Mouse (Mus musculus): Measurements from ENCODE around the gene Il1b. TPM values are rescaled to one million over a fixed set of nuclear protein-coding genes. Genes with fewer than 3 reads are reported as not detected.

Gene Il1b
- not detected in 2 replicates for polyA plus RNA-seq (2015; fragmentation: Nextera tagmentation; extraction: Ambion mirVana)

DNA sequence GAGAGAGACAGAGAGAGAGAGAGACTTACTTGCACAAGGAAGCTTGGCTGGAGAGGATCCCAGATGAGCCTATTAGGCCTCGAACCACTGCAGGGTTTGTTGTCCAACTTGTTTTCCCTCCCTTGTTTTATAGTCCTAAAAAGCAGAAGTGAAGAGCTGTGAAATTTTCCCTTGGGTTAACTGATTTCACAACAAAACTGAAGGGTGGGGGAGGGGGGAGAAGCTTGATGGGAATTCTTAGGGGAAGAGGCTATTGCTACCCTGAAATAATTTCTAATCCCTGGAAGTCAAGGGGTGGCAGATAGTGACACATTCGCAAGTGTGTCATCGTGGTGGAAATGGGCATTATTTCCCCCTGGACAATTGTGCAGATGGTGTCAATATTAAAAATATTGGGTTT, at the start of gene Il1b:
Gene Il1b (minus strand): TSS at position 101 of the 400 bp plus-strand sequence.
- Histone ChIP-seq H3K36me3 (ENCODE audit: control insufficient read depth, insufficient read depth, low read length) (no peaks in the 10 kb centered on the region), H3K27me3 (ENCODE audit: control insufficient read depth, insufficient read depth, low read depth, low read length) (no peaks in the 10 kb centered on the region), H3K4me1 (ENCODE audit: control insufficient read depth, insufficient read depth, low read length) (no peaks in the 10 kb centered on the region), H3K27ac (ENCODE audit: low read length) (no peak within 1 kb of the TSS), H3K9me3 (replicated peaks; ENCODE audit: control insufficient read depth, low read length, poor library complexity, severe bottlenecking) (no peaks in the 10 kb centered on the region), H3K4me3 (ENCODE audit: low read depth, low read length) (no peak within 1 kb of the TSS), H3K4me2 (ENCODE audit: low read length) (no peak within 1 kb of the TSS), H3K9ac (ENCODE audit: low read depth, low read length) (no peak within 1 kb of the TSS)
- ATAC-seq, result no peak
- 90% methylated on average over 3 of the region's 3 CpGs for WGBS

DNA sequence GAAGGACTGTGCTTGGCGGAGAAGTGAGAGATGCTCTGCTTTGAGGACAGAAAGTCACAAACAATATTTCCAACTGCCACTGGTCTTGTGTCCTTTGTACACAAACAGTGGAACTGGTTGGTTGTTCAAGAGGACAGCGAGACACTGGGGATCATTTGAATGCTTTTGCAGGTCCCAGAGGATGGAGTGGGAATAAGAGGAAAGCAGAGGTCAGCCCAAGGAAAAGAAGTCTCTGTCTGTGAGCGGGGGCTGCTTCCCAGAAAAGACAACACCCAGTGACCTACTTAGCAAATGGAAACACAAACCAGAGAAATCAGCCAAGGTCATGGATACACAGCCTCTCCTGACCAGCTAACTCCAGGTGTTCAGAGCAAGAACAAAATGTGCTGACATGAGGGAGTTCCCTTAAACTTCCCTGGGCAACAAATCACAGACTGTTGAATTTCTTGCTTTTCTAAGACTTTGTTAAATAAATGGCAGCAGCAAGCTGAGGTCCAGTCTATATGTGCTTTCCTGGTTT, 48.5 kb upstream of the Il1b start:
- WGBS, result 91% methylated on average over 3 of the region's 3 CpGs
- Histone ChIP-seq H3K4me1 (ENCODE audit: control insufficient read depth, insufficient read depth, low read length) (no peaks in the 10 kb centered on the region), H3K27me3 (ENCODE audit: control insufficient read depth, insufficient read depth, low read depth, low read length) (no peaks in the 10 kb centered on the region), H3K9me3 (replicated peaks; ENCODE audit: control insufficient read depth, low read length, poor library complexity, severe bottlenecking) (0 out of 2 replicates have a peak, but pooled peaks cover 4% of the 10 kb centered on the region), H3K36me3 (ENCODE audit: control insufficient read depth, insufficient read depth, low read length) (no peaks in the 10 kb centered on the region), H3K4me3 (ENCODE audit: low read depth, low read length) (no peak overlapping the region), H3K27ac (ENCODE audit: low read length) (no peak overlapping the region), H3K4me2 (ENCODE audit: low read length) (no peak overlapping the region), H3K9ac (ENCODE audit: low read depth, low read length) (no peak overlapping the region)
- no peak for ATAC-seq

DNA sequence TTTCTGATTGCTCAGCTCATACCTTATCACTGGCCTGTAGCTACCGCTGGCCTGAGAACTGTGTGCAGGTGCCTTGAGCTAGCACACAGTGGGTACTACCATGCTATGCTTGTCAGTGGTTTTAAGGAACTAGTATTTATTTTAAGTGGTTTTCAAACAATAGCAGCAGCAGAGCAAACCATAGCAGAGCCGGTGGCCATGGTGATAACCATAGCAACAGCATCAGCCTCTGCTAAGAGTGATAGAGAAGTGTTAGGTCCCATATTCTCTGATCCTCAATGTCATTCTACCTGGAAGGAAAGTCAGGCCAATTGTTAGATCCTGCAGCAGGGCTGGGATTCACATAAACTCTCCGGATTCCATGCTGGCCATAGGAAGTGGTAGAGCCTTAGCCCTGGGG, 43.7 kb upstream of the Il1b start:
- 67% methylated on average over 3 of the region's 3 CpGs for WGBS
- Histone ChIP-seq H3K36me3 (ENCODE audit: control insufficient read depth, insufficient read depth, low read length) (no peaks in the 10 kb centered on the region), H3K4me2 (ENCODE audit: low read length) (no peak overlapping the region), H3K4me3 (ENCODE audit: low read depth, low read length) (no peak overlapping the region), H3K9me3 (replicated peaks; ENCODE audit: control insufficient read depth, low read length, poor library complexity, severe bottlenecking) (no peaks in the 10 kb centered on the region), H3K9ac (ENCODE audit: low read depth, low read length) (no peak overlapping the region), H3K4me1 (ENCODE audit: control insufficient read depth, insufficient read depth, low read length) (no peaks in the 10 kb centered on the region), H3K27me3 (ENCODE audit: control insufficient read depth, insufficient read depth, low read depth, low read length) (no peaks in the 10 kb centered on the region), H3K27ac (ENCODE audit: low read length) (no peak overlapping the region)
- ATAC-seq, result peak; percentile 86

DNA sequence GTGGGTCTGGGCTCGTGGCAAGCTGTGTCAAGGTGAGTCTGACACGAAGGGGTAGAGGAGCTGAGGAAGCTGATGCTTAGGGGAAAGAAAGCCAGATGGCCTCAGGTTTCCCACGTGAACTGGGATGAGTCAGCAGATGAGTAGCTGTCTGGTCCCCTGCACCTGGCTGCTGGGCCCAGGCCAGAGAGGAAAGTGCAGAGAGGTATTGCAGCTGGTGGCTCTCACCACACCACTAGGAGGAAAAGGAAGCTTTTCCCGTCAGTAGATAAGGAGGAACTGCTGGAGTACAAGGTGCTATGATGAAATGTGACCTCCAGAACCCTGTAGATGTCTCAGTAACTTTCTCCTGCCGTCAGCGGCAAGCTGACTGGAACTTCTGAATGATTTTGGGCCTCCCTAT, 42.5 kb upstream of the Il1b start:
- Histone ChIP-seq H3K36me3 (ENCODE audit: control insufficient read depth, insufficient read depth, low read length) (no peaks in the 10 kb centered on the region), H3K4me3 (ENCODE audit: low read depth, low read length) (no peak overlapping the region), H3K27ac (ENCODE audit: low read length) (no peak overlapping the region), H3K9ac (ENCODE audit: low read depth, low read length) (no peak overlapping the region), H3K27me3 (ENCODE audit: control insufficient read depth, insufficient read depth, low read depth, low read length) (no peaks in the 10 kb centered on the region), H3K9me3 (replicated peaks; ENCODE audit: control insufficient read depth, low read length, poor library complexity, severe bottlenecking) (no peaks in the 10 kb centered on the region), H3K4me2 (ENCODE audit: low read length) (no peak overlapping the region), H3K4me1 (ENCODE audit: control insufficient read depth, insufficient read depth, low read length) (no peaks in the 10 kb centered on the region)
- ATAC-seq, result no peak
- 74% methylated on average over 6 of the region's 6 CpGs for WGBS

DNA sequence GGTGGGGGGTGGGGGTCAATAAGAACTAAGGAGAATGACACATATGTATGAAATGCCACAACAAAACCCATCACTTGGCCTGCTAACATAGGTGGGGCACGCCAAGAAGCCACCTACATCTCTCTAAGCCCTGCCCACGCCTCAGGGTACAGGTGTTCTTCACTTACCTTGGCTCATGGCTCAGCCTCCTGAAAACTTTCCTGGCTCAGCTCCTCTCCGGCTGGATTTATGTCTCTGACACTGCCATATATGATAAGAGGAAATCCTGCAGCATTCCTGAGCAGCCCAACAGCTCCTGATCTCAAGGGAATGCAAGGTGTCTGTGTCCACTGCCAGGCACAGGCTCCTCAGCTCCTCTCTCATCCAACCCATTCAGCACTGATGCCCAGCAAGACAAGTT, 40.7 kb upstream of the Il1b start:
- H3K9me3 ChIP-seq (replicated peaks; ENCODE audit: control insufficient read depth, low read length, poor library complexity, severe bottlenecking), result no peaks in the 10 kb centered on the region
- no peaks in the 10 kb centered on the region for H3K36me3 ChIP-seq (ENCODE audit: control insufficient read depth, insufficient read depth, low read length)
- H3K4me1 ChIP-seq (ENCODE audit: control insufficient read depth, insufficient read depth, low read length), result no peaks in the 10 kb centered on the region
- no peak overlapping the region for H3K4me3 ChIP-seq (ENCODE audit: low read depth, low read length)
- WGBS, result 83% methylated on average over 3 of the region's 3 CpGs
- no peak overlapping the region for H3K9ac ChIP-seq (ENCODE audit: low read depth, low read length)
- no peak for ATAC-seq
- H3K4me2 ChIP-seq (ENCODE audit: low read length), result no peak overlapping the region
- no peaks in the 10 kb centered on the region for H3K27me3 ChIP-seq (ENCODE audit: control insufficient read depth, insufficient read depth, low read depth, low read length)
- H3K27ac ChIP-seq (ENCODE audit: low read length), result no peak overlapping the region

- Histone ChIP-seq H3K4me2 (ENCODE audit: low read length) (no peak overlapping the region), H3K36me3 (ENCODE audit: control insufficient read depth, insufficient read depth, low read length) (no peaks in the 10 kb centered on the region), H3K4me3 (ENCODE audit: low read depth, low read length) (no peak overlapping the region), H3K27ac (ENCODE audit: low read length) (no peak overlapping the region), H3K9ac (ENCODE audit: low read depth, low read length) (no peak overlapping the region), H3K4me1 (ENCODE audit: control insufficient read depth, insufficient read depth, low read length) (no peaks in the 10 kb centered on the region), H3K27me3 (ENCODE audit: control insufficient read depth, insufficient read depth, low read depth, low read length) (no peaks in the 10 kb centered on the region), H3K9me3 (replicated peaks; ENCODE audit: control insufficient read depth, low read length, poor library complexity, severe bottlenecking) (no peaks in the 10 kb centered on the region)
- ATAC-seq, result no peak
- WGBS, result 92% methylated on average over 7 of the region's 7 CpGs
These were observed 39.4 kb upstream of the Il1b start for GRCm38 (mm10) chr2:129410344-129410743.

GRCm38 (mm10) chr2:129408476-129408875, 37.5 kb upstream of the Il1b start:
- 0 out of 2 replicates have a peak, but pooled peaks have one; percentile 81 for ATAC-seq
- Histone ChIP-seq H3K9ac (ENCODE audit: low read depth, low read length) (no peak overlapping the region), H3K27ac (ENCODE audit: low read length) (no peak overlapping the region), H3K9me3 (replicated peaks; ENCODE audit: control insufficient read depth, low read length, poor library complexity, severe bottlenecking) (no peaks in the 10 kb centered on the region), H3K4me2 (ENCODE audit: low read length) (no peak overlapping the region), H3K4me1 (ENCODE audit: control insufficient read depth, insufficient read depth, low read length) (no peaks in the 10 kb centered on the region), H3K27me3 (ENCODE audit: control insufficient read depth, insufficient read depth, low read depth, low read length) (no peaks in the 10 kb centered on the region), H3K36me3 (ENCODE audit: control insufficient read depth, insufficient read depth, low read length) (no peaks in the 10 kb centered on the region), H3K4me3 (ENCODE audit: low read depth, low read length) (no peak overlapping the region)
- 20% methylated on average over 18 of the region's 18 CpGs for WGBS

DNA sequence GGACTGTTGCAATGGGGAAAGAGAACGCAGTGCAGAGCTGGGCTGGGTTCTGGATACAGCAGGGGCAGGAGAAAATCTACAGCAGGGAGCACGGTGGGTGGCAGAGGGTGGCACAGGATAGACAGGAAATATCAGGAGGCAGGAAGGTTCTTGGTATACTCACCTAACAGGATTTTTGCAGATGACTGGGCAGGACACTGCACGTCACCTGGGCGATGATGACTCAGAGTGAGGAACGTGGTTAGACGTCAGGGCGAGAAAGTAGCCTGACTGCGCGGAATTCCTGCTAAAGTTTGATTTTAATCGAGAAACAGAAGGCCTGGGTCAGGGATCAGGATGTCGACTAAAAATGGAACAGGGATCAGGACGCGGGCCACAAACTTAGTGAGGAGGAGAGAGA, 36.7 kb upstream of the Il1b start:
- H3K4me1 ChIP-seq (ENCODE audit: control insufficient read depth, insufficient read depth, low read length), result no peaks in the 10 kb centered on the region
- no peaks in the 10 kb centered on the region for H3K27me3 ChIP-seq (ENCODE audit: control insufficient read depth, insufficient read depth, low read depth, low read length)
- WGBS, result 95% methylated on average over 13 of the region's 13 CpGs
- no peaks in the 10 kb centered on the region for H3K9me3 ChIP-seq (replicated peaks; ENCODE audit: control insufficient read depth, low read length, poor library complexity, severe bottlenecking)
- no peak overlapping the region for H3K4me3 ChIP-seq (ENCODE audit: low read depth, low read length)
- H3K9ac ChIP-seq (ENCODE audit: low read depth, low read length), result no peak overlapping the region
- no peak overlapping the region for H3K27ac ChIP-seq (ENCODE audit: low read length)
- no peak for ATAC-seq
- no peak overlapping the region for H3K4me2 ChIP-seq (ENCODE audit: low read length)
- no peaks in the 10 kb centered on the region for H3K36me3 ChIP-seq (ENCODE audit: control insufficient read depth, insufficient read depth, low read length)

GRCm38 (mm10) chr2:129406508-129406907, 35.6 kb upstream of the Il1b start:
- no peaks in the 10 kb centered on the region for H3K4me1 ChIP-seq (ENCODE audit: control insufficient read depth, insufficient read depth, low read length)
- no peaks in the 10 kb centered on the region for H3K27me3 ChIP-seq (ENCODE audit: control insufficient read depth, insufficient read depth, low read depth, low read length)
- no peak overlapping the region for H3K27ac ChIP-seq (ENCODE audit: low read length)
- ATAC-seq, result no peak
- no peaks in the 10 kb centered on the region for H3K9me3 ChIP-seq (replicated peaks; ENCODE audit: control insufficient read depth, low read length, poor library complexity, severe bottlenecking)
- 89% methylated on average over 8 of the region's 8 CpGs for WGBS
- H3K36me3 ChIP-seq (ENCODE audit: control insufficient read depth, insufficient read depth, low read length), result no peaks in the 10 kb centered on the region
- no peak overlapping the region for H3K4me2 ChIP-seq (ENCODE audit: low read length)
- H3K4me3 ChIP-seq (ENCODE audit: low read depth, low read length), result no peak overlapping the region
- H3K9ac ChIP-seq (ENCODE audit: low read depth, low read length), result no peak overlapping the region
